Comparison of ENCODE assay signal across 12 mouse cellular contexts in genomic region chr9:100548313-100548712, GRCm38 (mm10). TPM values are rescaled to one million over a fixed set of nuclear protein-coding genes. Genes with fewer than 3 reads are reported as not detected.
DNase-seq lines count a peak whose midpoint lies in the region; ATAC-seq and TF ChIP-seq lines count a peak whose summit lies in the region.
"Had no signal": no experiment of that assay in that cellular context is flagged by ENCODE, and none has a peak within 500 bp of the region (broad histone marks: within the 10 kb centered on the region; RNA-seq: fewer than 3 reads in every experiment).

No protein-coding gene starts in this region.

- 0 out of 2 replicates have a peak, but pooled peaks cover 7% of the 10 kb centered on the region for H3K4me1 ChIP-seq in hindbrain, postnatal 0 days (ENCODE audit: insufficient read depth, low read length)
- peaks cover 17% of the 10 kb centered on the region for H3K4me1 ChIP-seq in hindbrain, embryonic 16.5 days (ENCODE audit: control insufficient read depth, insufficient read depth, low read depth, low read length)
- H3K4me1 ChIP-seq in MEL (ENCODE audit: control insufficient read depth in 1 of 2, insufficient read depth in 2 of 2, low read length in 2 of 2): peaks cover 3 to 7% of the 10 kb centered on the region in 2 experiments; a peak in 2 of 4 replicates

- 92% methylated on average over 2 of the region's 2 CpGs for WGBS in hindbrain, postnatal 0 days
- 92% methylated on average over 2 of the region's 2 CpGs for WGBS in hindbrain, embryonic 16.5 days

- no peak overlapping the region for H3K27ac ChIP-seq in hindbrain, postnatal 0 days
- H3K27ac ChIP-seq in hindbrain, embryonic 16.5 days (ENCODE audit: low read depth, low read length): no peak overlapping the region
- no peak overlapping the region for H3K27ac ChIP-seq in MEL (ENCODE audit: control insufficient read depth, low read depth, low read length)
- H3K27ac ChIP-seq: hindbrain, embryonic 15.5 days; liver, embryonic 13.5 days had no signal

- no peaks in the 10 kb centered on the region for H3K36me3 ChIP-seq in hindbrain, postnatal 0 days (ENCODE audit: insufficient read depth, low read length)
- H3K36me3 ChIP-seq in hindbrain, embryonic 16.5 days (ENCODE audit: control insufficient read depth, insufficient read depth, low read length): peaks cover 22% of the 10 kb centered on the region
- peaks cover 0 to 17% of the 10 kb centered on the region in 2 experiments; a peak in 2 of 4 replicates for H3K36me3 ChIP-seq in MEL (ENCODE audit: control insufficient read depth in 1 of 2, insufficient read depth in 2 of 2, low read length in 2 of 2)

- no peak for TF ChIP-seq EP300 in MEL (IDR thresholded peaks at IDR 0.05; ENCODE audit: low read depth in 1 of 2, low read length in 2 of 2)

- no peak overlapping the region for H3K4me2 ChIP-seq in hindbrain, postnatal 0 days (ENCODE audit: low read depth, low read length)
- H3K4me2 ChIP-seq in hindbrain, embryonic 16.5 days (ENCODE audit: low read length): no peak overlapping the region
- H3K4me2 ChIP-seq: hindbrain, embryonic 15.5 days; liver, embryonic 13.5 days had no signal

- no peak overlapping the region for H3K4me3 ChIP-seq in hindbrain, postnatal 0 days (ENCODE audit: low read length)
- no peak overlapping the region for H3K4me3 ChIP-seq in hindbrain, embryonic 16.5 days (ENCODE audit: low read length)
- no peak overlapping the region for H3K4me3 ChIP-seq in MEL (ENCODE audit: control insufficient read depth in 1 of 2, insufficient read depth in 1 of 2, low read depth in 2 of 2, low read length in 2 of 2)
- H3K4me3 ChIP-seq: hindbrain, embryonic 15.5 days; liver, embryonic 13.5 days had no signal

- no peak for TF ChIP-seq POLR2A in MEL (IDR thresholded peaks at IDR 0.05; ENCODE audit: control insufficient read depth in 1 of 2, insufficient read depth in 1 of 2, low read depth in 1 of 2, low read length in 2 of 2, poor library complexity in 1 of 2)

- TF ChIP-seq RAD21 in MEL (IDR thresholded peaks at IDR 0.05; ENCODE audit: low read depth, low read length): peak; percentile 63

- peak; percentile 46 for DNase-seq in hindbrain, postnatal 0 days (ENCODE audit: low spot score)
- DNase-seq in A20 (ENCODE audit: low read depth, low spot score) (peak; percentile 57), MEL (ENCODE audit: low read depth, low spot score) (peak; percentile 71)
- peak; percentile 37 for DNase-seq in mesoderm, embryonic 11.5 days (ENCODE audit: low read depth, low spot score)
- no peak for DNase-seq in urinary bladder, postnatal 10 days (ENCODE audit: low spot score)
- DNase-seq in ovary, postnatal 14 days (ENCODE audit: low spot score): no peak
- DNase-seq: adrenal gland, postnatal 25 days; liver, embryonic 13.5 days had no signal

- ATAC-seq in hindbrain, postnatal 0 days: no peak
- ATAC-seq in hindbrain, embryonic 16.5 days: no peak
- no peak for ATAC-seq in megakaryocyte, adult 5-6 weeks (ENCODE audit: poor library complexity, severe bottlenecking)

- H3K27me3 ChIP-seq in hindbrain, postnatal 0 days (ENCODE audit: insufficient read depth, low read length): no peaks in the 10 kb centered on the region
- H3K27me3 ChIP-seq in hindbrain, embryonic 16.5 days (replicated peaks; ENCODE audit: control insufficient read depth, insufficient read depth, low read length): no peaks in the 10 kb centered on the region
- H3K27me3 ChIP-seq in MEL (ENCODE audit: control insufficient read depth in 1 of 2, insufficient read depth in 2 of 2, low read length in 2 of 2): no peaks in the 10 kb centered on the region
- H3K27me3 ChIP-seq: hindbrain, embryonic 15.5 days; liver, embryonic 13.5 days had no signal

- H3K9ac ChIP-seq in hindbrain, postnatal 0 days (replicated peaks; ENCODE audit: low read length): no peak overlapping the region
- H3K9ac ChIP-seq in hindbrain, embryonic 16.5 days (ENCODE audit: low read depth, low read length): no peak overlapping the region
- no peak overlapping the region for H3K9ac ChIP-seq in MEL (ENCODE audit: control insufficient read depth, low read depth, low read length, poor library complexity, severe bottlenecking)
- H3K9ac ChIP-seq: hindbrain, embryonic 15.5 days; liver, embryonic 13.5 days had no signal

- peaks cover 8% of the 10 kb centered on the region; the same call in 1 of the 2 replicates for H3K9me3 ChIP-seq in hindbrain, postnatal 0 days (ENCODE audit: low read length)
- H3K9me3 ChIP-seq in hindbrain, embryonic 16.5 days (ENCODE audit: control insufficient read depth, low read length): peaks cover 17% of the 10 kb centered on the region
- no peaks in the 10 kb centered on the region for H3K9me3 ChIP-seq in MEL (replicated peaks; ENCODE audit: insufficient read depth, low read length)

- peak; percentile 66 for TF ChIP-seq CTCF in hindbrain, postnatal 0 days (IDR thresholded peaks at IDR 0.05; ENCODE audit: low read depth)
- peak; percentile 29 to 63 (median 61) for TF ChIP-seq CTCF in MEL (IDR thresholded peaks at IDR 0.05 in 2 of 3, conservative IDR thresholded peaks at IDR 0.05 in 1 of 3; ENCODE audit: control insufficient read depth in 1 of 3, insufficient read depth in 1 of 3, low read depth in 2 of 3, low read length in 3 of 3, poor library complexity in 1 of 3, severe bottlenecking in 1 of 3)

- H3K79me2 ChIP-seq in MEL (ENCODE audit: control insufficient read depth, insufficient read depth, low read length, poor library complexity): peaks cover 22% of the 10 kb centered on the region

TF ChIP-seq in MEL, 35 proteins besides CTCF, POLR2A, EP300 and RAD21:
- TF ChIP-seq SIN3A (IDR thresholded peaks at IDR 0.05; ENCODE audit: low read length) (0 out of 2 replicates have a peak, but pooled peaks have one; percentile 16), ZC3H11A (IDR thresholded peaks at IDR 0.05; ENCODE audit: low read depth, low read length) (peak; percentile 33), NELFE (IDR thresholded peaks at IDR 0.05; ENCODE audit: low read depth, low read length) (no peak), SMC3 (IDR thresholded peaks at IDR 0.05; ENCODE audit: low read depth, low read length) (peak; percentile 69), ZNF384 (IDR thresholded peaks at IDR 0.05; ENCODE audit: low read depth, low read length) (peak; percentile 91)
TF ChIP-seq in MEL: peak in this region for 4.

RNA-seq across cellular contexts. Expression of gene Nck1, which starts 2.4 kb away (rescaled TPM):
- total RNA-seq in hindbrain, postnatal 0 days (2014; rRNA removed): 8.7 and 10.6 TPM in 2 replicates
- 38.3 and 42.5 TPM in 2 replicates for polyA plus RNA-seq in hindbrain, postnatal 0 days (2015; fragmentation: Nextera tagmentation; extraction: Ambion mirVana)
- 60.3 and 61.6 TPM in 2 replicates for polyA plus RNA-seq in hindbrain, embryonic 16.5 days (2015; fragmentation: Nextera tagmentation; extraction: Ambion mirVana)
- 20.8 and 21.8 TPM in 2 replicates for total RNA-seq in MEL (2012; rRNA removed)
- polyA plus RNA-seq in MEL (2012; ENCODE audit: insufficient read depth in 1 of 2, insufficient read length in 2 of 2, low read depth in 1 of 2, low replicate concordance in 2 of 2, missing spikeins in 1 of 2): 10 to 100 TPM in 1 of 2 experiments, not detected in 1; 24.3 TPM
- 47.5 and 61.0 TPM in 2 replicates for total RNA-seq in megakaryocyte, adult 5-6 weeks (2015)
- total RNA-seq in megakaryocyte, adult 5-6 weeks (2017): 61.3 and 69.6 TPM in 2 replicates

RNA-seq across cellular contexts. Expression of gene Slc35g2, which starts 22.6 kb away (rescaled TPM):
- total RNA-seq in hindbrain, postnatal 0 days (2014; rRNA removed): 23.9 and 28.1 TPM in 2 replicates
- 24.7 and 25.3 TPM in 2 replicates for polyA plus RNA-seq in hindbrain, postnatal 0 days (2015; fragmentation: Nextera tagmentation; extraction: Ambion mirVana)
- 24.3 and 33.0 TPM in 2 replicates for polyA plus RNA-seq in hindbrain, embryonic 16.5 days (2015; fragmentation: Nextera tagmentation; extraction: Ambion mirVana)
- total RNA-seq in MEL (2012; rRNA removed): not detected in 2 replicates
- polyA plus RNA-seq in MEL (2012; ENCODE audit: insufficient read depth in 1 of 2, insufficient read length in 2 of 2, low read depth in 1 of 2, low replicate concordance in 2 of 2, missing spikeins in 1 of 2): under 1 TPM in 1 of 2 experiments, not detected in 1; 0.49 TPM
- total RNA-seq in megakaryocyte, adult 5-6 weeks (2015): not detected in 2 replicates
- total RNA-seq in megakaryocyte, adult 5-6 weeks (2017): not detected in 2 replicates
- total RNA-seq: neutrophil, adult 5-6 weeks had no signal

RNA-seq across cellular contexts. Expression of gene Stag1, which starts 49.3 kb away (rescaled TPM):
- total RNA-seq in hindbrain, postnatal 0 days (2014; rRNA removed): 26.1 and 34.1 TPM in 2 replicates
- 33.9 and 38.2 TPM in 2 replicates for polyA plus RNA-seq in hindbrain, postnatal 0 days (2015; fragmentation: Nextera tagmentation; extraction: Ambion mirVana)
- 21.9 and 23.4 TPM in 2 replicates for polyA plus RNA-seq in hindbrain, embryonic 16.5 days (2015; fragmentation: Nextera tagmentation; extraction: Ambion mirVana)
- 30.1 and 33.6 TPM in 2 replicates for total RNA-seq in MEL (2012; rRNA removed)
- 10 to 100 TPM in 1 of 2 experiments, not detected in 1; 41.7 TPM for polyA plus RNA-seq in MEL (2012; ENCODE audit: insufficient read depth in 1 of 2, insufficient read length in 2 of 2, low read depth in 1 of 2, low replicate concordance in 2 of 2, missing spikeins in 1 of 2)
- total RNA-seq in megakaryocyte, adult 5-6 weeks (2015): 71.4 and 76.5 TPM in 2 replicates
- 93.7 and 102 TPM in 2 replicates for total RNA-seq in megakaryocyte, adult 5-6 weeks (2017)

Comparison
In these comparisons a context has a peak if more than half of its experiments do, and no peak if none do; other contexts are left out.
1. DNase-seq: peak in hindbrain, postnatal 0 days (single experiment), A20 (single experiment), MEL (single experiment) and mesoderm, embryonic 11.5 days (single experiment); none in urinary bladder, postnatal 10 days (single experiment) and ovary, postnatal 14 days (single experiment).
2. RNA of gene Slc35g2, which starts 22.6 kb away (total RNA-seq): 23.9 to 28.1 TPM in hindbrain, postnatal 0 days; not detected in megakaryocyte, adult 5-6 weeks and not detected in MEL; every median in the first group is over 10 times any median in the second.